Mouse (Mus musculus) gastrocnemius, adult 18-20 months (tissue): ENCODE data around the gene Ecd. TPM values are rescaled to one million over a fixed set of nuclear protein-coding genes. Genes with fewer than 3 reads are reported as not detected.
A peak's percentile ranks its signal among the peaks of the same experiment; 100 is the strongest.
"Not testable (repeated sequence)": the region's sequence is repeated elsewhere in the genome, so short reads cannot be mapped to it uniquely, and the experiment has no call there.

Source experiments
- DNase-seq: peaks from one replicate; pipeline ENCODE4 v3.0.0; 2021; ENCODE audit warnings: low spot score
- total RNA-seq, 2 experiments: library from RNA; stranded (reverse); gene quantifications; 2 replicates each; pipeline ENCODE4 v1.2.3; 2021

Gene Ecd
- total RNA-seq, 2 experiments from 2014 or later: 33.1 to 36.1 TPM

DNA sequence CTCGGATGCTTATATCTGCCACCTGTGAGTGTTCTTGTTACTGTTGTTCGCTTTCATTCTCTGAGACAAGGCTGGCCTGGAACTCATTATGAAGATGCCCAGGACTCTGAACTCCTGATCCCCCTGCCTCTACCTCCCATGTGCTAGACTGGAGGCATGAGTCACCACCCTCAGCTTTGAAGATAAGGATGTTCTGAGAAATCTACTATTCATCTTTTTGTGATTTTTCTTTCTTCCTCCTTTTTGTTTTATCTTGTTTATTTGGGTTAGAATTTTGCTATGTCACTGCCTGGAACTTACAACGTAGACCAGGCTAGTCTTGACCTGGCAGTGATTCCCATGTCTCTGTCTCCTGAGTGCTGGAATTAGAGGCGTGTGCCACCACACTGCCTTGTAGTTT is 16.6 kb downstream of the Ecd start:
- DNase-seq: no peak

DNA sequence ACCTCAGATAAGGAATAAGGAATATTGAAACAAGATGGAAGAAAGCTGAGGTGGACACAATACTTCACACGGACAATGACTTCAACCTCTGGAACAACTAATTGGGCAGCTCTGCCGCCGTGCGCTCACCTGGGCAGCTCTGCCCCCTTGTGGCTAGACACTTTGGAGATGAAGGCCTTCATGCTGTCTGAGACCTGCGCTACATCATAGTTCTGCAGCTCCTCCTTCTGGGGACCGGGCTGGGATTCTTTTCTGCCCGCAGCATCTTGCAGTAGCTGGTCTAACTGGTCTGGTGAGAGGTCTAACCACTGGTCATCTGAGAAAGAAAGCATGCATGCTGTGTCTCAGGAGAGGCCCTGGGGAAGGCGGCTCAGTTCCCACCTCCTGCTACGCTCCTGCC is 19.4 kb downstream of the Ecd start:
- DNase-seq: no peak

- no peak for DNase-seq
Measured at GRCm38 (mm10) chr14:20324196-20324595, 23.7 kb downstream of the Ecd start.

DNA sequence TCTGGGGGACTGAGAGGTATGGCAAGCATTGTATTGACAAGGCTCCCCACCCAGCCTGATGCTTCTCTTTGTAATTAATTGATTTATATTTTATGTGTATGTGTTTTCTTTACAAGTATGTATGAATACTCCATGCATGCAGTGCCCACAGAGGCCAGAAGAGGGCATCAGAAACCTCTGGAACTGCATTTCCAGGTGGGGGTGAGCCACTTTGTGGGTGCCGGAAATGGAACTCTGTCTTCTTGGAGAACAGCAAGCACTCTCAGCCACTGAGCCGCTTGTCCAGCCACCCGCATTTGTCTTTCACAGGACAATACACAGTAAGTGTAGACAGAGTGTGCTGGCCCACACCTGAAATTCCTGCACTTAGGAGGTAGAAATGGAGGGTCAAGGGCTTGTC is 28.5 kb downstream of the Ecd start:
- DNase-seq: peak; percentile 16

- DNase-seq: no peak
Measured at GRCm38 (mm10) chr14:20315137-20315536, 32.8 kb downstream of the Ecd start.

DNA sequence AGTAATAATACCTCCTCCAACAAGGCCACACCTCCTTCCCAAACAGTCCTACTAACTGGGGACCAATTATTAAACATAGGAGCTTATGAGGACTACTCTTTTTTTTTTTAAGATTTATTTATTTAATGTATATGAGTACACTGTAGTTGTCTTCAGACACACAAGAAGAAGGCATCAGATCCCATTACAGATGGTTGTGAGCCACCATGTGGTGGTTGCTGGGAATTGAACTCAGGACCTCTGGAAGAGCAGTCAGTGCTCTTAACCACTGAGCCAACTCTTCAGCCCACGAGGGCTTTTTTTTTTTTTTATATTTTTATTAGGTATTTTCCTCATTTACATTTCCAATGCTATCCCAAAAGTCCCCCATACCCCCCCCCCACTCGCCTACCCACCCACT is 42.8 kb downstream of the Ecd start:
- not testable (repeated sequence) for DNase-seq

DNA sequence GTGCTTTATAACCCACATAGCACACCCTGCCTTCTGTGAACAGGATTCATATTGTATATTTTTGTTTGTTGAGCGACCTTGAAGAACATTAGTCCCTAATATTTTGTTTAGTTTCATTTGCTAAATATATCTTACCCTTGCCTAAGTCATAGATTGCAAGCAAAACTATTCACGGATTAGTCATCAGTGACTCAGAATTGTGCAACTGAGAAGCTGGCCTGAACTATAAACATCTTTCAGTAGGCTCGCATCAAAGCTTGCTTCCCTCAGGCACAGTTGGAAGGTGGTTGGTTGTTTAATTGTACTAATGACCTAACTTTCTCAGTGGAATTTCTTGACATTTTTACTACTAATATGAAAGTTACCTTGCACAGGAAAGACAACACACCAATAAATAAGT is 49.8 kb downstream of the Ecd start:
- peak; percentile 56 for DNase-seq

DNA sequence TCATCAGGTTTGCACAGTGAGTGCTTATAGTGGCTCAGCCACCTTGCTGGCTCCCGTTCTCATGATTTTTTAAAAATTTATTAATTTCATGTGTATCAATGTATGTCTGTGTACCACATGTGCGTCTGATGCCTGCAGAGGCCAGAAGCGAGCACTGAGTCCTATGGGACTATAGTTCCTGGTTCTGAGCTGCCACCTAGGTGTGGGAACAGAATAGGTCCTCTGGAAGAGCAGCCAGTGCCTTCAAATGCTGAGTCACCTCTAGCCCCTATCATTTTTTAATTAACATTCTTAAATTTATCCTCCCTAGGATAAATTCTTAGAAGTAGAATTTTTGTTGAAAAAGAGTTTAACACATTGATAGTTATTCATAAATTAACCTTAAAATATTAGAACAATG is 50.3 kb downstream of the Ecd start:
- DNase-seq: no peak

DNA sequence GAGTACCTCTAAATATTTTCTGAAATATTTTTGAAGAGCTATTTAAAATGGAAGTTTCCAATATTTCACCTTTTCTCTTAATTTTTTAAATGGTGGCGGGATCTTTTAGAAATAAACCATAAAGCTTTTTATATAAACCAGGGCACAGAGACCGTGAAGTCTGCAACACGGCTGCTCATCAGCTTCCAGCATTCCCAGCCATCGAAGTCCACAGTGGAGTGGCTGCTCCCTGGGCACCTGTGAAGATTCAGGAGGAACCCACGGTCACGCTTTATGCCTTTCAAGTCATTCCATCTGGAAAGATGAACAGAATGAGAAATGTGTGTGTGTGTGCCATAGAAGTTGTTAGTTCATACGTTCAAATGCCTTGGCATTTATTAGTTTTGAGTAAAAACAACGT is 53.0 kb downstream of the Ecd start:
- no peak for DNase-seq

DNA sequence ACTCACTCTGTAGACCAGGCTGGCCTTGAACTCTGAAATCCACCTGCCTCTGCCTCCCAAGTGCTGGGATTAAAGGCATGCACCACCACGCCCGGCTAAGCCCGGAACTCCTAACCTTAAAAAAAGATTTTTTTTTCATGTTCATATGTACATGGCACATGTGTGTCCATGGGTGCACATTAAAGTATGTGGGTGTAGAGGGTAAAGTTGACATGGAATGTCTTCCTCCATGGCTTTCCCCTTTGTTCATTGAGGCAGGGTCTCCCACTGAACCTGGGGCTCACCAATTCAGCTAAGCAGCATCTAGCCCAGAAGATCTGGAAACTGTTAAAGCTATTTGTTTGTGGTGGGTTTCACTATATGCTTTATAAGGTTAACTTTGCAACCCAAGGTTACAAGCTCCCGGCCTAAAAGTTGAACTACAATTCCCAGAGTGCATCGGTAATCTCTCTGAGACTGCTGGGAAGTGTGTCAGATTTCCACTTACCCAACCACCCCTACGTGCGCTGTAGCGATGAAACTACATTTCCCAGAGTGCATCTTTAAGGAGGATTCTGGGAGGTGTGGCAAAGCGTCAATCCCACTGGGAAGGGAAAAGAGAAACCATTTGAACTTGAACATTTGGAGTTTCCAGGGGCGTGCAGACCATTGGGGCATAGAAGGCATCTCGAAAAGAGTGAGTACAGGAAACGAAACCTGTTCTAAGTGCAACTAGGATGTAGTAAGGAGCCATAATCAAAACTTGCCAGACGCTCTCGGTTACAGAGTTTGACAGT is 53.6 kb downstream of the Ecd start, which contains the start of gene Nudt13:
Gene Nudt13 (plus strand): TSS at position 581 of the 776 bp plus-strand sequence.
- peak; percentile 94 for DNase-seq

DNA sequence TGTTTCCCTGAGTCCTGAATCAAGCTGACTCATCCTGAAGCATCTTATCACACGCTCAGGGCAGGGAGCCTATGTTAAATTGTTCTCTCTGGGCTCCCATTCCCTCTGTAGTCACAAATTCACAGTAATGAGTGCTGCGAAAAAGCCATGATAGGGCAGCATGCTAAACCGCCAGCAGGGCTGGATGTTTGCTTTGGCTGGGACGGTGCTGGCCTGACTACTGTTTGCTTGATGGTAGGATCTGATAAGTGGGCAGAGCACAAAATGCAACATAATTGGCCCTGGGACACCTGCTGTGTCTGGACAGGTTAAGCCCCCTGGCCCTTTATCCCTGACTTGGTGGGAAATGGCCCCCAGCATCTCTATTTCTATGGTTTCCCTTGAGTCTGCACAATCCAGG is 56.5 kb downstream of the Ecd start:
- DNase-seq: no peak

Other genes starting within 250 kb of the Ecd start
- 1 to 10 TPM; 2.8 to 2.9 TPM for gene Saysd1, start 209.6 kb downstream of the Ecd start, total RNA-seq
- gene Kcnk5, start 166.3 kb downstream of the Ecd start, total RNA-seq: under 1 TPM; 0.57 to 0.59 TPM
- gene Kcnk16, start 78.9 kb downstream of the Ecd start, total RNA-seq: not detected
- gene Nudt13, start 53.4 kb downstream of the Ecd start, total RNA-seq: 10 to 100 TPM; 29.7 to 32.8 TPM
- 10 to 100 TPM; 19.8 to 21.3 TPM for gene Fam149b, start within 50 bp of the Ecd start, total RNA-seq
- 10 to 100 TPM; 10.6 to 12.2 TPM for gene Dnajc9, start 40.8 kb upstream of the Ecd start, total RNA-seq
- gene Mrps16, start 45.5 kb upstream of the Ecd start, total RNA-seq: 10 to 100 TPM; 50.8 to 54.9 TPM
- under 1 TPM; 0.14 to 0.19 TPM for gene Cfap70, start 104.1 kb upstream of the Ecd start, total RNA-seq
- 10 to 100 TPM; 47.7 to 72.8 TPM for gene Anxa7, start 132.0 kb upstream of the Ecd start, total RNA-seq
- gene Mss51, start 148.8 kb upstream of the Ecd start, total RNA-seq: 100 to 1,000 TPM; 236 to 409 TPM
- 100 to 1,000 TPM; 190 to 204 TPM for gene Ppp3cb, start 198.5 kb upstream of the Ecd start, total RNA-seq